ENCODE assay signal across 28 mouse cellular contexts in genomic region chr3:151557125-151557524, GRCm38 (mm10).
DNase-seq lines count a peak whose midpoint lies in the region; ATAC-seq and TF ChIP-seq lines count a peak whose summit lies in the region.
"Had no signal": no experiment of that assay in that cellular context is flagged by ENCODE, and none has a peak within 500 bp of the region (broad histone marks: within the 10 kb centered on the region; RNA-seq: fewer than 3 reads in every experiment).

No protein-coding gene starts in this region.

- no peak overlapping the region for H3K9ac ChIP-seq in kidney, embryonic 16.5 days (replicated peaks; ENCODE audit: low read length)
- H3K9ac ChIP-seq in CH12.LX (ENCODE audit: insufficient read depth, low read depth): 0 out of 2 replicates have a peak overlapping the region, but pooled peaks have one; percentile 12
- H3K9ac ChIP-seq: forebrain, embryonic 13.5 days; forebrain, postnatal 0 days; heart, embryonic 13.5 days; hindbrain, embryonic 12.5 days; hindbrain, embryonic 15.5 days had no signal

- WGBS in kidney, embryonic 16.5 days: 33% methylated on average over 2 of the region's 2 CpGs

- H3K9me3 ChIP-seq in kidney, embryonic 16.5 days (ENCODE audit: low read length): no peaks in the 10 kb centered on the region
- no peaks in the 10 kb centered on the region for H3K9me3 ChIP-seq in CH12.LX (replicated peaks; ENCODE audit: low read length)
- H3K9me3 ChIP-seq: forebrain, embryonic 10.5 days; forebrain, embryonic 13.5 days; heart, embryonic 10.5 days; heart, embryonic 13.5 days; hindbrain, embryonic 12.5 days; hindbrain, embryonic 15.5 days had no signal

- dilution Hi-C loops in CH12.LX (cut with MboI; ENCODE audit: extremely low pct_ligation_motif_present, extremely low pct_unique_long_range_greater_than_20kb, low sequenced_read_pairs): no loop called here

- no peak overlapping the region for H3K4me3 ChIP-seq in kidney, embryonic 16.5 days (ENCODE audit: low read length)
- H3K4me3 ChIP-seq in CH12.LX (replicated peaks in 1 of 3; ENCODE audit: low read depth in 2 of 3, low read length in 2 of 3, poor library complexity in 1 of 3): no peak overlapping the region
- H3K4me3 ChIP-seq: forebrain, embryonic 10.5 days; forebrain, embryonic 13.5 days; gastrocnemius, adult 2 months; heart, adult 2 months; heart, embryonic 10.5 days; heart, embryonic 13.5 days; hindbrain, embryonic 12.5 days; hindbrain, embryonic 15.5 days had no signal

- no peak for TF ChIP-seq RAD21 in CH12.LX (IDR thresholded peaks at IDR 0.05; ENCODE audit: low read depth, low read length)

- in situ Hi-C loops in CH12.LX (cut with MboI; ENCODE audit: low pct_ligation_motif_present, low pct_unique_long_range_greater_than_20kb, low sequenced_read_pairs): loop anchor here (10.0 to 25.0 kb wide), 2 partner anchors 112 to 295 kb away; no protein-coding TSS in a partner anchor

- ATAC-seq in kidney, embryonic 16.5 days (ENCODE audit: low FRiP score, low TSS enrichment): no peak
- peak; percentile 69 for ATAC-seq in common myeloid progenitor, adult 5-6 weeks (replicated peaks; ENCODE audit: low read depth, poor library complexity, severe bottlenecking)
- peak; percentile 49; the same call in 1 of the 2 replicates for ATAC-seq in megakaryocyte, adult 5-6 weeks (ENCODE audit: poor library complexity, severe bottlenecking)
- ATAC-seq: forebrain, embryonic 13.5 days; forebrain, postnatal 0 days had no signal

- H3K27me3 ChIP-seq in kidney, embryonic 16.5 days (ENCODE audit: insufficient read depth, low read length): no peaks in the 10 kb centered on the region
- H3K27me3 ChIP-seq in CH12.LX (replicated peaks): no peaks in the 10 kb centered on the region
- H3K27me3 ChIP-seq: forebrain, embryonic 13.5 days; heart, embryonic 13.5 days; hindbrain, embryonic 12.5 days; hindbrain, embryonic 15.5 days had no signal

- TF ChIP-seq CTCF in CH12.LX (conservative IDR thresholded peaks at IDR 0.05 in 1 of 2, IDR thresholded peaks at IDR 0.05 in 1 of 2; ENCODE audit: low read depth in 2 of 2, low read length in 2 of 2): no peak

- peak overlapping the region; percentile 29; the same call in 1 of the 2 replicates for H3K27ac ChIP-seq in kidney, embryonic 16.5 days (ENCODE audit: low read length)
- H3K27ac ChIP-seq in CH12.LX (ENCODE audit: insufficient read depth, low read depth): peak overlapping the region; percentile 5; the same call in 1 of the 2 replicates
- H3K27ac ChIP-seq: forebrain, embryonic 10.5 days; forebrain, embryonic 13.5 days; gastrocnemius, adult 2 months; heart, adult 2 months; heart, embryonic 10.5 days; heart, embryonic 13.5 days; hindbrain, embryonic 12.5 days; hindbrain, embryonic 15.5 days had no signal

- 0 out of 2 replicates have a peak, but pooled peaks have one; percentile 31 for TF ChIP-seq POLR2A in CH12.LX (IDR thresholded peaks at IDR 0.05; ENCODE audit: low read depth, low read length)

- no peak for DNase-seq in kidney, adult 11 months
- DNase-seq in CH12.LX (ENCODE audit: extremely low read depth): peak; percentile 72
- DNase-seq in layer of hippocampus, postnatal 10 days (ENCODE audit: low spot score in 2 of 2): no peak
- no peak for DNase-seq in embryo, embryonic 9.5 days (ENCODE audit: extremely low spot score)
- DNase-seq in liver: no peak
- DNase-seq: adrenal gland, adult 2 months; adrenal gland, postnatal 14 days; cerebellum, adult 11 months; cerebellum, adult 2 months; cerebellum, adult 9-11 months; cerebellum, postnatal 25 days; embryo, embryonic 11 days; forebrain, postnatal 0 days; gastrocnemius, adult 2 months; gastrocnemius, postnatal 14 days; heart, adult 2 months; heart, postnatal 14 days; heart, postnatal 4 days had no signal

- H3K4me1 ChIP-seq in kidney, embryonic 16.5 days (ENCODE audit: insufficient read depth, low read length): peaks cover 10% of the 10 kb centered on the region
- peaks cover 0 to 33% of the 10 kb centered on the region in 2 experiments; a peak in 3 of 4 replicates for H3K4me1 ChIP-seq in CH12.LX (ENCODE audit: control insufficient read depth in 1 of 2, insufficient read depth in 2 of 2)
- H3K4me1 ChIP-seq: forebrain, embryonic 10.5 days; forebrain, embryonic 13.5 days; heart, embryonic 10.5 days; heart, embryonic 13.5 days; hindbrain, embryonic 12.5 days; hindbrain, embryonic 15.5 days had no signal

- no peaks in the 10 kb centered on the region for H3K79me2 ChIP-seq in CH12.LX (replicated peaks; ENCODE audit: control insufficient read depth, extremely low read depth, insufficient read depth, poor library complexity, severe bottlenecking)

- TF ChIP-seq EP300 in CH12.LX (IDR thresholded peaks at IDR 0.05; ENCODE audit: low read length): peak; percentile 62; the same call in 1 of the 2 replicates

- no peaks in the 10 kb centered on the region for H3K36me3 ChIP-seq in kidney, embryonic 16.5 days (ENCODE audit: insufficient read depth, low read length)
- H3K36me3 ChIP-seq in CH12.LX (replicated peaks in 1 of 2; ENCODE audit: control insufficient read depth in 1 of 2, insufficient read depth in 1 of 2, low read length in 1 of 2): no peaks in the 10 kb centered on the region
- H3K36me3 ChIP-seq: forebrain, embryonic 10.5 days; G1E; heart, embryonic 10.5 days; heart, embryonic 13.5 days; hindbrain, embryonic 12.5 days; hindbrain, embryonic 15.5 days had no signal

- H3K4me2 ChIP-seq in kidney, embryonic 16.5 days (replicated peaks; ENCODE audit: low read depth, low read length): no peak overlapping the region
- H3K4me2 ChIP-seq in CH12.LX (ENCODE audit: insufficient read depth, low read depth, poor library complexity, severe bottlenecking): peak overlapping the region; percentile 53; the same call in 1 of the 2 replicates
- H3K4me2 ChIP-seq: forebrain, embryonic 13.5 days; heart, embryonic 13.5 days; hindbrain, embryonic 12.5 days; hindbrain, embryonic 15.5 days had no signal

TF ChIP-seq in CH12.LX, 34 proteins besides CTCF, POLR2A, EP300 and RAD21:
- TF ChIP-seq SIN3A (IDR thresholded peaks at IDR 0.05; ENCODE audit: low read length) (no peak), IRF4 (IDR thresholded peaks at IDR 0.05; ENCODE audit: low read depth, low read length) (no peak), JUND (conservative IDR thresholded peaks at IDR 0.05; ENCODE audit: low read depth, low read length) (no peak), TCF12 (IDR thresholded peaks at IDR 0.05; ENCODE audit: low read depth, low read length) (no peak), GABPA (IDR thresholded peaks at IDR 0.05; ENCODE audit: insufficient replicate concordance, low read depth, low read length) (no peak), ZKSCAN1 (IDR thresholded peaks at IDR 0.05; ENCODE audit: borderline replicate concordance, low read depth, low read length) (no peak), BHLHE40 (IDR thresholded peaks at IDR 0.05; ENCODE audit: low read depth, low read length) (no peak), TBP (conservative IDR thresholded peaks at IDR 0.05; ENCODE audit: low read depth, low read length) (0 out of 2 replicates have a peak, but pooled peaks have one; percentile 12), MYC (IDR thresholded peaks at IDR 0.05; ENCODE audit: low read depth, low read length) (no peak), CHD2 (IDR thresholded peaks at IDR 0.05; ENCODE audit: low read length) (no peak), MAZ (IDR thresholded peaks at IDR 0.05; ENCODE audit: low read depth, low read length) (no peak), MAX (IDR thresholded peaks at IDR 0.05; ENCODE audit: low read length) (no peak), CHD1 (IDR thresholded peaks at IDR 0.05; ENCODE audit: low read depth, low read length) (no peak), MEF2A (IDR thresholded peaks at IDR 0.05; ENCODE audit: borderline replicate concordance, low read depth, low read length) (peak; percentile 82; the same call in 1 of the 2 replicates), MAFK (IDR thresholded peaks at IDR 0.05; ENCODE audit: insufficient replicate concordance, low read length) (no peak), USF2 (conservative IDR thresholded peaks at IDR 0.05; ENCODE audit: low read depth, low read length) (no peak), ZNF384 (IDR thresholded peaks at IDR 0.05; ENCODE audit: low read depth, low read length) (no peak), MXI1 (IDR thresholded peaks at IDR 0.05; ENCODE audit: low read depth, low read length) (no peak), ETS1 (conservative IDR thresholded peaks at IDR 0.05; ENCODE audit: low read depth, low read length) (0 out of 2 replicates have a peak, but pooled peaks have one; percentile 21), NELFE (IDR thresholded peaks at IDR 0.05; ENCODE audit: low read depth, low read length) (no peak), USF1 (IDR thresholded peaks at IDR 0.05; ENCODE audit: low read depth, low read length) (no peak), HCFC1 (IDR thresholded peaks at IDR 0.05; ENCODE audit: low read depth, low read length) (no peak), E2F4 (IDR thresholded peaks at IDR 0.05; ENCODE audit: insufficient replicate concordance, low read depth, low read length) (no peak), SMC3 (IDR thresholded peaks at IDR 0.05; ENCODE audit: low read depth, low read length) (no peak), KAT2A (IDR thresholded peaks at IDR 0.05; ENCODE audit: insufficient replicate concordance, low read length) (no peak), ZMIZ1 (IDR thresholded peaks at IDR 0.05; ENCODE audit: low read depth, low read length) (no peak), ZC3H11A (IDR thresholded peaks at IDR 0.05; ENCODE audit: low read depth, low read length) (no peak), NRF1 (IDR thresholded peaks at IDR 0.05; ENCODE audit: low read depth, low read length) (no peak), ELF1 (IDR thresholded peaks at IDR 0.05; ENCODE audit: low read depth, low read length) (peak; percentile 70), RCOR1 (conservative IDR thresholded peaks at IDR 0.05; ENCODE audit: low read depth, low read length) (no peak)
TF ChIP-seq in CH12.LX: peak in this region for 4.
